14 mouse cellular contexts compared by ENCODE assay signal in genomic region chr15:103378665-103379356, GRCm38 (mm10). TPM values are rescaled to one million over a fixed set of nuclear protein-coding genes. Genes with fewer than 3 reads are reported as not detected.
DNase-seq lines count a peak whose midpoint lies in the region; ATAC-seq and TF ChIP-seq lines count a peak whose summit lies in the region.
"Had no signal": no experiment of that assay in that cellular context is flagged by ENCODE, and none has a peak within 500 bp of the region (broad histone marks: within the 10 kb centered on the region; RNA-seq: fewer than 3 reads in every experiment).

No protein-coding gene starts in this region.

- H3K27me3 ChIP-seq in kidney, embryonic 16.5 days (ENCODE audit: insufficient read depth, low read length), result no peaks in the 10 kb centered on the region
- no peaks in the 10 kb centered on the region for H3K27me3 ChIP-seq in embryonic facial prominence, embryonic 12.5 days
- H3K27me3 ChIP-seq in heart, embryonic 16.5 days (ENCODE audit: control insufficient read depth, insufficient read depth, low read length), result no peaks in the 10 kb centered on the region
- H3K27me3 ChIP-seq in myocyte (ENCODE audit: control insufficient read depth, insufficient read depth, insufficient read length), result no peaks in the 10 kb centered on the region
- H3K27me3 ChIP-seq: forebrain, embryonic 15.5 days had no signal

- H3K4me1 ChIP-seq in kidney, embryonic 16.5 days (ENCODE audit: insufficient read depth, low read length), result peaks cover 38% of the 10 kb centered on the region
- H3K4me1 ChIP-seq in embryonic facial prominence, embryonic 12.5 days, result peaks cover 17% of the 10 kb centered on the region
- peaks cover 47% of the 10 kb centered on the region for H3K4me1 ChIP-seq in heart, embryonic 16.5 days (ENCODE audit: control insufficient read depth, insufficient read depth, low read length)
- H3K4me1 ChIP-seq: forebrain, embryonic 15.5 days had no signal

- peak; percentile 36 for DNase-seq in kidney, postnatal 10 days
- DNase-seq in layer of hippocampus, postnatal 36 days, result no peak
- DNase-seq: kidney, adult 11 months; retina, postnatal 1 day had no signal

- no peak overlapping the region for H3K9ac ChIP-seq in kidney, embryonic 16.5 days (replicated peaks; ENCODE audit: low read length)
- no peak overlapping the region for H3K9ac ChIP-seq in embryonic facial prominence, embryonic 12.5 days
- no peak overlapping the region for H3K9ac ChIP-seq in heart, embryonic 16.5 days (ENCODE audit: low read length)
- H3K9ac ChIP-seq: forebrain, embryonic 15.5 days had no signal

- no peaks in the 10 kb centered on the region for H3K9me3 ChIP-seq in kidney, embryonic 16.5 days (ENCODE audit: low read length)
- H3K9me3 ChIP-seq in embryonic facial prominence, embryonic 12.5 days, result no peaks in the 10 kb centered on the region
- no peaks in the 10 kb centered on the region for H3K9me3 ChIP-seq in heart, embryonic 16.5 days (replicated peaks; ENCODE audit: control insufficient read depth, low read length)
- H3K9me3 ChIP-seq: forebrain, embryonic 15.5 days; megakaryocyte, embryonic 14.5 days had no signal

- H3K4me2 ChIP-seq in kidney, embryonic 16.5 days (replicated peaks; ENCODE audit: low read depth, low read length), result no peak overlapping the region
- H3K4me2 ChIP-seq in embryonic facial prominence, embryonic 12.5 days (replicated peaks), result no peak overlapping the region
- no peak overlapping the region for H3K4me2 ChIP-seq in heart, embryonic 16.5 days (ENCODE audit: low read depth, low read length)
- H3K4me2 ChIP-seq in myocyte (ENCODE audit: low read depth), result peak overlapping the region; percentile 61
- H3K4me2 ChIP-seq: forebrain, embryonic 15.5 days had no signal

- H3K4me3 ChIP-seq in kidney, embryonic 16.5 days (ENCODE audit: low read length), result no peak overlapping the region
- no peak overlapping the region for H3K4me3 ChIP-seq in embryonic facial prominence, embryonic 12.5 days
- no peak overlapping the region for H3K4me3 ChIP-seq in heart, embryonic 16.5 days (ENCODE audit: low read length)
- H3K4me3 ChIP-seq in myocyte, result no peak overlapping the region
- H3K4me3 ChIP-seq: forebrain, embryonic 15.5 days; megakaryocyte, embryonic 14.5 days had no signal

- H3K27ac ChIP-seq in kidney, embryonic 16.5 days (ENCODE audit: low read length), result no peak overlapping the region; the same call in 1 of the 2 replicates
- peak overlapping the region; percentile 36; the same call in 1 of the 2 replicates for H3K27ac ChIP-seq in embryonic facial prominence, embryonic 12.5 days
- H3K27ac ChIP-seq in heart, embryonic 16.5 days (ENCODE audit: low read length), result peak overlapping the region; percentile 41
- H3K27ac ChIP-seq: forebrain, embryonic 15.5 days had no signal

- ATAC-seq in kidney, embryonic 16.5 days (ENCODE audit: low FRiP score, low TSS enrichment), result no peak; the same call in 1 of the 2 replicates
- no peak for ATAC-seq in embryonic facial prominence, embryonic 12.5 days (ENCODE audit: insufficient number of reproducible peaks, insufficient read depth, low FRiP score, low TSS enrichment)
- ATAC-seq in heart, embryonic 16.5 days (replicated peaks; ENCODE audit: extremely low read depth, insufficient read depth, low FRiP score), result 0 out of 2 replicates have a peak, but pooled peaks have one; percentile 13
- ATAC-seq in CD4-positive, CD25-positive, alpha-beta regulatory T cell, adult 4 months, result no peak
- ATAC-seq: forebrain, embryonic 15.5 days had no signal

- no peak overlapping the region for H3ac ChIP-seq in myocyte (ENCODE audit: control insufficient read depth, insufficient read length)

- TF ChIP-seq POLR2A in myocyte (IDR thresholded peaks at IDR 0.05; ENCODE audit: insufficient read length, low read depth), result no peak

- 48% methylated on average over 3 of the region's 3 CpGs for WGBS in kidney, embryonic 16.5 days
- 53% methylated on average over 3 of the region's 3 CpGs for WGBS in embryonic facial prominence, embryonic 12.5 days
- WGBS in heart, embryonic 16.5 days, result 28% methylated on average over 3 of the region's 3 CpGs

- no peaks in the 10 kb centered on the region for H3K79me2 ChIP-seq in myocyte (ENCODE audit: control insufficient read depth, insufficient read depth)

- H3K36me3 ChIP-seq in kidney, embryonic 16.5 days (ENCODE audit: insufficient read depth, low read length), result no peaks in the 10 kb centered on the region
- H3K36me3 ChIP-seq in embryonic facial prominence, embryonic 12.5 days, result no peaks in the 10 kb centered on the region
- no peaks in the 10 kb centered on the region for H3K36me3 ChIP-seq in heart, embryonic 16.5 days (ENCODE audit: control insufficient read depth, insufficient read depth)
- no peaks in the 10 kb centered on the region for H3K36me3 ChIP-seq in myocyte (ENCODE audit: control insufficient read depth, insufficient read depth)
- H3K36me3 ChIP-seq: forebrain, embryonic 15.5 days had no signal

TF ChIP-seq in myocyte, 11 proteins besides CTCF, POLR2A, EP300 and RAD21:
- TF ChIP-seq REST (IDR thresholded peaks at IDR 0.05; ENCODE audit: insufficient read depth, insufficient read length) (no peak), MYOG (IDR thresholded peaks at IDR 0.05; ENCODE audit: control insufficient read depth in 1 of 3, insufficient read depth in 1 of 3, insufficient read length in 2 of 3, low read depth in 2 of 3) (no peak), USF1 (IDR thresholded peaks at IDR 0.05; ENCODE audit: low read depth) (no peak), SRF (IDR thresholded peaks at IDR 0.05; ENCODE audit: control insufficient read depth, insufficient read length, low read depth) (no peak), E2F4 (IDR thresholded peaks at IDR 0.05; ENCODE audit: insufficient read depth) (no peak), MAX (IDR thresholded peaks at IDR 0.05; ENCODE audit: low read depth) (no peak), POLR2AphosphoS2 (IDR thresholded peaks at IDR 0.05; ENCODE audit: insufficient read length, low read depth) (no peak)

RNA-seq across cellular contexts. Expression of gene Itga5, which starts 12.2 kb away (rescaled TPM):
- polyA plus RNA-seq in kidney, embryonic 16.5 days (2015; fragmentation: Nextera tagmentation; extraction: Ambion mirVana), result 40.7 and 44.3 TPM in 2 replicates
- 49.4 and 50.9 TPM in 2 replicates for polyA plus RNA-seq in embryonic facial prominence, embryonic 12.5 days (2016; fragmentation: Nextera tagmentation; extraction: Ambion mirVana)
- 64.0 and 72.7 TPM in 2 replicates for polyA plus RNA-seq in heart, embryonic 16.5 days (2015; fragmentation: Nextera tagmentation; extraction: Ambion mirVana)
- polyA plus RNA-seq in myocyte (2012; fragmentation: generic; extraction: Trizol), result 162 TPM
- 1 to 10 TPM; 1.9 to 3.8 TPM for polyA plus RNA-seq in CD4-positive, CD25-positive, alpha-beta regulatory T cell, adult 4 months (2017; shearing (Covaris generic))
- total RNA-seq in layer of hippocampus, postnatal 36 days (2021), result 1 to 10 TPM; 1.4 to 1.9 TPM

RNA-seq across cellular contexts. Expression of gene Zfp385a, which starts 38.9 kb away (rescaled TPM):
- polyA plus RNA-seq in kidney, embryonic 16.5 days (2015; fragmentation: Nextera tagmentation; extraction: Ambion mirVana), result 12.4 and 14.4 TPM in 2 replicates
- 12.6 and 14.5 TPM in 2 replicates for polyA plus RNA-seq in embryonic facial prominence, embryonic 12.5 days (2016; fragmentation: Nextera tagmentation; extraction: Ambion mirVana)
- polyA plus RNA-seq in heart, embryonic 16.5 days (2015; fragmentation: Nextera tagmentation; extraction: Ambion mirVana), result 6.5 and 7.5 TPM in 2 replicates
- polyA plus RNA-seq in myocyte (2012; fragmentation: generic; extraction: Trizol), result 35.6 TPM
- not detected for polyA plus RNA-seq in CD4-positive, CD25-positive, alpha-beta regulatory T cell, adult 4 months (2017; shearing (Covaris generic))
- total RNA-seq in layer of hippocampus, postnatal 36 days (2021), result 10 to 100 TPM; 38.7 to 39.7 TPM

RNA-seq across cellular contexts. Expression of gene Gtsf1, which starts 51.5 kb away (rescaled TPM):
- 0.27 TPM in 1 of 2 replicates, not detected in the other for polyA plus RNA-seq in kidney, embryonic 16.5 days (2015; fragmentation: Nextera tagmentation; extraction: Ambion mirVana)
- polyA plus RNA-seq in embryonic facial prominence, embryonic 12.5 days (2016; fragmentation: Nextera tagmentation; extraction: Ambion mirVana), result not detected in 2 replicates
- 15.3 and 18.5 TPM in 2 replicates for polyA plus RNA-seq in heart, embryonic 16.5 days (2015; fragmentation: Nextera tagmentation; extraction: Ambion mirVana)
- 0.71 TPM for polyA plus RNA-seq in myocyte (2012; fragmentation: generic; extraction: Trizol)
- polyA plus RNA-seq in CD4-positive, CD25-positive, alpha-beta regulatory T cell, adult 4 months (2017; shearing (Covaris generic)), result not detected
- total RNA-seq in layer of hippocampus, postnatal 36 days (2021), result not detected
- total RNA-seq: granulocyte monocyte progenitor cell, adult 5-6 weeks; layer of hippocampus, adult 8-10 months; liver, adult 2 months had no signal
- polyA plus RNA-seq: forebrain, embryonic 15.5 days; liver, adult 2 months had no signal
